Mouse (Mus musculus) myocyte (in vitro differentiated cells): Measurements from ENCODE around the gene Lama5.

Source experiments
- E2F4 ChIP-seq: IDR thresholded peaks from one replicate; pipeline ENCODE4 v1.6.1; 2011; ENCODE audit warnings: mild to moderate bottlenecking, control low read depth, moderate library complexity; ENCODE audit not compliant: insufficient read depth
- MAX ChIP-seq: IDR thresholded peaks from one replicate; pipeline ENCODE4 v1.6.1; 2011; ENCODE audit warnings: low read depth, mild to moderate bottlenecking, control low read depth
- MYOG ChIP-seq, 3 experiments: IDR thresholded peaks; one replicate each; pipeline ENCODE4 v1.6.1; 2011; ENCODE audit warnings: control low read depth in 2 of 3, low read depth in 2 of 3, mild to moderate bottlenecking in 2 of 3; ENCODE audit not compliant: insufficient read length in 2 of 3, control insufficient read depth in 1 of 3, insufficient read depth in 1 of 3
- POLR2A ChIP-seq: IDR thresholded peaks from one replicate; pipeline ENCODE4 v1.6.1; 2011; ENCODE audit warnings: low read depth, mild to moderate bottlenecking, control low read depth, moderate library complexity; ENCODE audit not compliant: insufficient read length
- POLR2AphosphoS2 ChIP-seq: IDR thresholded peaks from one replicate; pipeline ENCODE4 v1.6.1; 2011; ENCODE audit warnings: low read depth, control low read depth; ENCODE audit not compliant: insufficient read length

GRCm38 (mm10) chr2:180250930-180251611, 25.4 kb upstream of the Lama5 start:
- no peak for TF ChIP-seq POLR2AphosphoS2
- TF ChIP-seq POLR2A: no peak
- TF ChIP-seq MYOG (IDR thresholded peaks at IDR 0.05; ENCODE audit: control insufficient read depth in 1 of 3, insufficient read depth in 1 of 3, insufficient read length in 2 of 3, low read depth in 2 of 3): no peak
- no peak for TF ChIP-seq E2F4
- TF ChIP-seq MAX: no peak
